Mouse (Mus musculus) thymus, postnatal 14 days (tissue): ENCODE measurements around the gene Ippk.

ENCODE experiments used
- DNase-seq: peaks from one replicate; pipeline ENCODE4 v3.0.0; 2021

Ippk gene

DNA sequence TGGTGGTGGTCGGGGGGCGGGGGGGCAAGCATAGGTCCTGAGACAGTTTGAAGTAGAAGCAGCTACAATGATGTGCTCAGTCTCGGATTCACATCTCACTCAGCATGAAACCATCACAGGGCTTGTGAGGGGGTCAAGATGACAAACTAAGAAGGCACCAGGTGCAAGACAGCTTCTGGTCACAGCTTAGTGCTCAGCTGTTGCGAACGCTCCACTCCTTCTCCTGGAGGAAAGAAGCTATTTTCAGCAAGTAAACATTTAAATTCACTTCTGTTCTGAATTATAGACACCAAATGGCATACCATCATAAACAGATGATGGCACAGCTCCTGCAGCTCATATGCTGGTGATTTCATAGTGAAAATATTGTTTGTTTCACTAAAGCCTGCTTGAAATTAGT is 64.3 kb downstream of the Ippk start:
- no peak for DNase-seq

DNA sequence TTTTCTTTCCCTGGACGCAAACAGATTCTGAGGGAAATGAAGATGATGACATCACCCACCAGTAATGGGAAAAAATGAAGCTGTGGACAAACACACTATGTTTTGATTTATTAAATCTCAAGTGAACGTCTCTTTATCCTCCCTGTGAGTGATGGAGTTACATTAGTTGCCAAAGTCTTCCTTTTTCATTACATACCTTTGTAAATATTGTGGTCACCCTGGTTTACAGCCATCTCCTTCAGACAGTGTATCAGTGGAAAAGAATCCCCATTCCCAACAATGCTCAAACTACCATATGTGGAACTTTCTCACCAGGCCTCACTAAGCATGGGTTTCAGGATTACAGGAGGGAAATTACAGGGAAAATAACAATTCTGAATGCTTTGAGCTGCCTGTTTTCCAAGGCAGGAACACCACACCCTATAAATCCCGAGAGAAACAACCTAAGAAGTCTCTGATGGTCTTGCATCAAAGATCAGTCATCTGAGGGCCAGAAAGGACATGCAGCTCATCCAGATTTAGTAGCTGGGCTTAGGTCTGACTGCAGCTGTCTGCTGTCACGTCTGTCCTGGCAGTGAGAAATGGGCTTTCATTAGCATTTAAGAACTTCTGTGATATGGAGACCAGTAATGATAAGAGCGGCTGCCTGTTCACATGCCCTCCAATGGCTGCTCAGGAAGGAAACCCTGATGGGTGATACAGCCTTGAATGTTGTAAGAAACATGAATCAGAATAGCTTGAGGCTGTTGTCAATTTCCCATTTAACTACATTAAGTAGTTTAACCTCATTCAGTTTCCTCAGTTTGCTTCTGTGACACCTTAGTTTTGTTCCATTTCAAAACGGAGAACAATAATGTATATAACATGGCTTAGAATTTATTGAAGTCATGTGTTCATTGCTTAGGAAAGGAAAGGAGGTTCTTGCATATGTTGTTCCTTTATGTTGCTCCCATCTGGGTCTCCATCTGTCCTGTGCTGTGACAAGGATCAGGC is 71.6 kb downstream of the Ippk start, which contains the start of gene Tes3-ps:
Gene Tes3-ps, plus strand, starts transcription at position 943 of the 993 bp plus-strand sequence.
- DNase-seq = no peak

DNA sequence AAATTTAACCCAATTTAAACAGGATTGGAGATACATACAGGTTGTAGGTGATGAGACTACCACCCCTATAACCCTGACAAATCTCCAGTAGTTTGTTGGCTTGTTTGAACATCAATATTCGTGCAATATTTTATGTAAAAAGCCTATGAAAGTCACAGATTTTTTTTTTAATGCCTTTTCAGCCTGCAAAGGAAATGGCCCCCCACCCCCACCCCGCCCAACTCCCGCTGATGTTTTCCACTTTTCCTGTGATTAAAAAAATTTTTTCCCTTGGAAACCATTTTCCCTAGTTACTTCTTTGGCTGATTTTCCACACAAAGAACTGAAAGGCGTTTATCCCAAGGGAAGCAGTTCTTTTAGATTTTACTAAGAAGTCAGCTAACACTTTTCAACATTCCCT is 83.5 kb downstream of the Ippk start, which contains the start of gene Ecm2:
Gene Ecm2, plus strand, starts transcription at position 301 of the 400 bp plus-strand sequence.
- no peak for DNase-seq

DNA sequence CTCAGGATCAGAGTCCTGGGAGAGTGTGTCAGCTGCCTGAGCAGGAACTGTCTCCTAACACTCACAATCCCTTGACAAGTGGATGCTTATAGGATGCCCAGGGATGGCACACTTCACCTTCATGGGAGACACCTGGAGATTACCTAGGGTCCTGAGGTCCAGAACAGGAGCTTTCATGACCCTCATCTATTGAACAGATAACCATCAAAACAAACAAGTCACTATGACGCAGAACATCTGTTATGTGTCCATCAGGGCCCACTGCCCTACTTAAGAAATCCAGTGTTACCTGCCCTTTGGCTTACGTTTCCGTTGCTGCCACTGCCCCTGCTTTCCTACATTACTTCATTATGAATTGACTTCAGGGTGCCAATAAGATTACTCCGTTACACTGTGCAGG is 84.7 kb downstream of the Ippk start:
- DNase-seq = no peak

DNA sequence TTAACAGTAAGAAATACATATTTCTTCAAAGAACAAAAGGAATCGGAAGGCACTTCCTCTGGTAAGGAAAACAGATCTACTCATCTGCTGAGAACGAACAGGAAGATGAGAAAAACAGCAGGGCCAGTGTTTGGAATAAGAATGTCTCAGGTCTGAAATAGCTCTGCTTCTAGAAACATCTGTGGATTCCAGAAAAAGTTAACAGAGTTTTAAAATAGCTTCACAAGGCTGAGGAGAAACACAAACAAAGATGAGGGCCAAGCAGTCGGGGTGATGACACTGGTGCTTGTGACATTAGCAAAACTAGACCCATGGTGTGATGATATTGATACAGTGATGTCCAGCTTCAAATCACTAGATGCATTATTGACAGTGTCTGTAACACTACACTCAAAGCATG is 86.1 kb downstream of the Ippk start:
- no peak for DNase-seq
